Mouse (Mus musculus): ENCODE measurements around the gene Gm17409.

GRCm38 (mm10) chr2:58493685-58494635 lies 24.0 kb downstream of the Gm17409 start:
- TF ChIP-seq CTCF (IDR thresholded peaks at IDR 0.05; ENCODE audit: extremely low read depth, insufficient read depth, low read length), result no peak
- no peak for TF ChIP-seq POLR2A (IDR thresholded peaks at IDR 0.05; ENCODE audit: extremely low read depth, insufficient read depth, low read length)

Measured in cortical plate, adult 2 months (tissue).